Mouse (Mus musculus) layer of hippocampus, adult 9-10 months (tissue): ENCODE measurements around the gene Plcb1.

Experiments
- DNase-seq: peaks from one replicate; pipeline ENCODE4 v3.0.0; 2022; ENCODE audit warnings: low spot score

Plcb1 gene

GRCm38 (mm10) chr2:135072503-135072902, 286.6 kb downstream of the Plcb1 start:
- no peak for DNase-seq

- no peak for DNase-seq
Observed at GRCm38 (mm10) chr2:135073014-135073413, 287.1 kb downstream of the Plcb1 start.

- DNase-seq = no peak
Observed at GRCm38 (mm10) chr2:135075375-135075774, 289.5 kb downstream of the Plcb1 start.

- DNase-seq = no peak
Observed at GRCm38 (mm10) chr2:135092588-135093162, 306.8 kb downstream of the Plcb1 start.

- DNase-seq = no peak
Observed at GRCm38 (mm10) chr2:135101292-135101691, 315.4 kb downstream of the Plcb1 start.

GRCm38 (mm10) chr2:135101943-135102342, 316.1 kb downstream of the Plcb1 start:
- no peak for DNase-seq

- DNase-seq = no peak
Observed at GRCm38 (mm10) chr2:135106649-135107048, 320.8 kb downstream of the Plcb1 start.

- no peak for DNase-seq
Observed at GRCm38 (mm10) chr2:135108607-135109006, 322.7 kb downstream of the Plcb1 start.

GRCm38 (mm10) chr2:135114501-135115128, 328.7 kb downstream of the Plcb1 start:
- DNase-seq = no peak

GRCm38 (mm10) chr2:135123057-135123456, 337.2 kb downstream of the Plcb1 start:
- no peak for DNase-seq

GRCm38 (mm10) chr2:135123695-135124343, 338.0 kb downstream of the Plcb1 start:
- DNase-seq = no peak

- no peak for DNase-seq
Observed at GRCm38 (mm10) chr2:135140576-135140975, 354.7 kb downstream of the Plcb1 start.

- DNase-seq = no peak
Observed at GRCm38 (mm10) chr2:135152289-135152688, 366.4 kb downstream of the Plcb1 start.

- no peak for DNase-seq
Observed at GRCm38 (mm10) chr2:135153248-135153647, 367.4 kb downstream of the Plcb1 start.

- no peak for DNase-seq
Observed at GRCm38 (mm10) chr2:135156055-135156454, 370.2 kb downstream of the Plcb1 start.

GRCm38 (mm10) chr2:135157961-135158360, 372.1 kb downstream of the Plcb1 start:
- no peak for DNase-seq

GRCm38 (mm10) chr2:135161673-135162072, 375.8 kb downstream of the Plcb1 start:
- no peak for DNase-seq

GRCm38 (mm10) chr2:135165512-135165911, 379.6 kb downstream of the Plcb1 start:
- no peak for DNase-seq

GRCm38 (mm10) chr2:135175544-135175943, 389.7 kb downstream of the Plcb1 start:
- DNase-seq = no peak

- DNase-seq = no peak
Observed at GRCm38 (mm10) chr2:135187659-135188058, 401.8 kb downstream of the Plcb1 start.

- DNase-seq = no peak
Observed at GRCm38 (mm10) chr2:135200830-135201229, 415.0 kb downstream of the Plcb1 start.

- DNase-seq = no peak
Observed at GRCm38 (mm10) chr2:135202390-135202789, 416.5 kb downstream of the Plcb1 start.
